Mouse (Mus musculus) midbrain, embryonic 14.5 days (tissue): Measurements from ENCODE around the gene Fryl. TPM values are rescaled to one million over a fixed set of nuclear protein-coding genes. Genes with fewer than 3 reads are reported as not detected.

ENCODE experiments used
- ATAC-seq: fragments of 200-750 bp; cut with Nextera tagmentation; 2 replicates; pipeline ENCODE4 v1.8.0; 2017; ENCODE audit warnings: moderate number of reproducible peaks, moderate library complexity; ENCODE audit not compliant: low FRiP score, low TSS enrichment
- DNase-seq: peaks from one replicate; pipeline ENCODE4 v3.0.0-alpha.2; 2015
- H3K27ac ChIP-seq: fragments of 300-500 bp; sonication (generic); replicated peaks from 2 replicates; pipeline ENCODE4 v1.5.1; 2014; ENCODE audit warnings: mild to moderate bottlenecking, low read depth, low read length, moderate library complexity
- H3K27me3 ChIP-seq: fragments of 300-500 bp; sonication (generic); 2 replicates; pipeline ENCODE4 v1.6.1; 2014; ENCODE audit warnings: low read length, control low read depth, mixed read lengths; ENCODE audit not compliant: control insufficient read depth, insufficient read depth
- H3K36me3 ChIP-seq: fragments of 300-500 bp; sonication (generic); 2 replicates; pipeline ENCODE4 v1.6.1; 2014; ENCODE audit warnings: low read length, control low read depth; ENCODE audit not compliant: control insufficient read depth, insufficient read depth
- H3K4me1 ChIP-seq: fragments of 300-500 bp; sonication (generic); 2 replicates; pipeline ENCODE4 v1.6.1; 2014; ENCODE audit warnings: mild to moderate bottlenecking, antibody characterized with exemption, low read length, control low read depth; ENCODE audit not compliant: control insufficient read depth, insufficient read depth
- H3K4me2 ChIP-seq: fragments of 300-500 bp; sonication (generic); 2 replicates; pipeline ENCODE4 v1.6.1; 2014; ENCODE audit warnings: mild to moderate bottlenecking, low read length, moderate library complexity
- H3K4me3 ChIP-seq: fragments of 300-500 bp; sonication (generic); replicated peaks from 2 replicates; pipeline ENCODE4 v1.5.1; 2014; ENCODE audit warnings: low read depth, low read length
- H3K9ac ChIP-seq: fragments of 300-500 bp; sonication (generic); replicated peaks from 2 replicates; pipeline ENCODE4 v1.6.1; 2014; ENCODE audit warnings: mild to moderate bottlenecking, low read length, moderate library complexity
- H3K9me3 ChIP-seq: fragments of 300-500 bp; sonication (generic); 2 replicates; pipeline ENCODE4 v1.6.1; 2016; ENCODE audit warnings: low read length, control low read depth, mixed read lengths; ENCODE audit not compliant: control insufficient read depth
- whole genome bisulfite sequencing: fragments of 180-500 bp; shearing (Covaris S2); extraction: QIAGEN DNeasy Blood & Tissue Kit; methylation state at CpG from one replicate; pipeline ENCODE4 v1.1.7; 2014; 5-methylcytosine and 5-hydroxymethylcytosine counted together
- polyA plus RNA-seq: library from polyadenylated mRNA; unstranded; fragments of >200 nt; fragmentation: Nextera tagmentation; extraction: Ambion mirVana; gene quantifications from 2 replicates; pipeline ENCODE4 v1.2.1, GENCODE M21; 2014

Fryl gene
- polyA plus RNA-seq, 1 experiment from 2014 or later, result 48.5 TPM

DNA sequence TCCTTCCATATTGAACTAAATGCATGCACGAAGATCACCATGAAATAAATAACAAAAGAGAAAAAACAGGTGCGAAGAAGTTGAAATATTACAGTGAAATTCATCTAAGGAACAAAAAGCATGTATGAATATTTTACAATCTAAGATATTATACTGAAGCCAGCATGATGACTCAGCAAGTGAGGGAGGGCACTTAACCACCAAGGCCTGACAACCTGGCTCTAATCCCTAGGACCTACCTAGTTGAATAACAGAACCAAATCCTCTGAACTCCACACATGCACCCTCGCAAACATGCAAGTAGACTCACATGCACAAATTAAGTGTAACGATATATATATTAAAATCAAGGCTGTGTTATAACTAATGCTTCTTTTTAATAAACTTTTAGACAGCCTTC, 7.1 kb downstream of the Fryl start:
- WGBS, result 96% methylated on average over 4 of the region's 4 CpGs
- Histone ChIP-seq H3K4me3 (no peak overlapping the region), H3K9ac (no peak overlapping the region), H3K27me3 (no peaks in the 10 kb centered on the region), H3K4me2 (no peak overlapping the region), H3K9me3 (no peaks in the 10 kb centered on the region), H3K27ac (no peak overlapping the region), H3K4me1 (peaks cover 12% of the 10 kb centered on the region), H3K36me3 (no peaks in the 10 kb centered on the region)
- no peak for ATAC-seq
- no peak for DNase-seq

DNA sequence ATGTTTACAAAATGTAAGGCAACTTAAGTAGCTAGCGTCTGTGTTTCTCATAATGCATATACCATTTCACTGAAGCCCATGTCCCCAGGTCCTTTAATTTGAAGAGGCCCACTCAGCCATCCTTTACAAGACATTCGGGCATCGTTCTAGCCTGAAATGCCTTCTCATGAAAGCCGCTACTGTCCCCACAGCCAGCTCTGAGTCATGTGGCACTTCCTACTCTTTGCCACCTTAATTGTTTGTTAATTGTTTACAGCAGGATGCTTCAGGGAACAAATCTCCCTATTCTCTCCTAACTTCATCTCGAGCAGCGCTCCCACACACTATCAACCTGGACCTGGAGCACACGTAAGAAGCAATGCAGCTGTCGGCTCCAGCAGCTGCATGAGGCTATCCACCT, 8.2 kb downstream of the Fryl start:
- no peaks in the 10 kb centered on the region for H3K27me3 ChIP-seq
- DNase-seq (no peak), ATAC-seq (no peak)
- 87% methylated on average over 8 of the region's 8 CpGs for WGBS
- no peak overlapping the region for H3K9ac ChIP-seq
- no peak overlapping the region for H3K4me3 ChIP-seq
- peaks cover 2% of the 10 kb centered on the region; the same call in 1 of the 2 replicates for H3K4me1 ChIP-seq
- no peak overlapping the region for H3K4me2 ChIP-seq
- no peaks in the 10 kb centered on the region for H3K9me3 ChIP-seq
- no peaks in the 10 kb centered on the region for H3K36me3 ChIP-seq
- H3K27ac ChIP-seq, result no peak overlapping the region

DNA sequence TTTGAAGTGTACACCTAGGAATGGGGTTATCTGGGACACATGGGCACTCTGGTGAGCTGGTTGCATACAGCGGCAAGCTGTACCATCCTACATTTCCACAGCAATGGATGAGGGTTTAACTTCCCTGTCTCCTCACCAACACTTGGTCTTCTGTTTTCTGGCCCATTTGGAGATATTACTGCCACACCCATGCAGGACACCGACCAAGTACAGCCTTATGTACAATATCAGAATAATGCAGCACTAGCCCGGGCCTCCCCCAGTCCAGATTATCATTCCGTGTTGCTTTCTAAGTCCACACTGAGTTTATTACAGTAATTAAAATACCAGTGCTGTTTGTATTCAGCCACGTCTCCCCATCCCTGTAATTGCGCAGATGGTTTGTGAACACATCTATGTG, 10.0 kb downstream of the Fryl start:
- Histone ChIP-seq H3K27ac (no peak overlapping the region), H3K36me3 (no peaks in the 10 kb centered on the region), H3K4me2 (no peak overlapping the region), H3K9me3 (no peaks in the 10 kb centered on the region), H3K4me1 (no peaks in the 10 kb centered on the region), H3K27me3 (no peaks in the 10 kb centered on the region), H3K4me3 (no peak overlapping the region), H3K9ac (no peak overlapping the region)
- ATAC-seq (no peak), DNase-seq (no peak)
- WGBS, result 94% methylated on average over 6 of the region's 6 CpGs

DNA sequence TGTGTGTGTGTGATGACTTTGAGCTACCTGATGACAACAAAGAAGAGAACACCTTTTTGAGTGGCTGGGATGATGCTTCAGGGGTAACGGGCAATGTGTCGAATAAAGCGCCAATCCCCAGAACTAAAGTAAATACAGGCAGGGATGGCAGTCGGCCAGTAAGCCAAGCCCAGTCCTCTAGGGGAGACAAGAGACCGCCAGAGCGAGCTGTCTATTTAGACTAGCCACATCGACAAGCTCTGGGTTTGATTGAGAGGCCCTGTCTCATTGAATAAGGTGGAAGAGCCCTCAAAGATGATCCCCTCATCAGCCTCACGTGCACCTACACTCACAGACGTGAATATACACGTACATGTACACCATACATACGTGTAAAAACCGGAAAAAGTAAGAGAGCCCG, 12.0 kb downstream of the Fryl start:
- Histone ChIP-seq H3K9me3 (no peaks in the 10 kb centered on the region), H3K27me3 (no peaks in the 10 kb centered on the region), H3K27ac (no peak overlapping the region; the same call in 1 of the 2 replicates), H3K9ac (no peak overlapping the region), H3K36me3 (no peaks in the 10 kb centered on the region), H3K4me3 (no peak overlapping the region), H3K4me1 (0 out of 2 replicates have a peak, but pooled peaks cover 2% of the 10 kb centered on the region), H3K4me2 (no peak overlapping the region)
- ATAC-seq (peak; percentile 17; the same call in 1 of the 2 replicates), DNase-seq (peak; percentile 82)
- 64% methylated on average over 13 of the region's 13 CpGs for WGBS

DNA sequence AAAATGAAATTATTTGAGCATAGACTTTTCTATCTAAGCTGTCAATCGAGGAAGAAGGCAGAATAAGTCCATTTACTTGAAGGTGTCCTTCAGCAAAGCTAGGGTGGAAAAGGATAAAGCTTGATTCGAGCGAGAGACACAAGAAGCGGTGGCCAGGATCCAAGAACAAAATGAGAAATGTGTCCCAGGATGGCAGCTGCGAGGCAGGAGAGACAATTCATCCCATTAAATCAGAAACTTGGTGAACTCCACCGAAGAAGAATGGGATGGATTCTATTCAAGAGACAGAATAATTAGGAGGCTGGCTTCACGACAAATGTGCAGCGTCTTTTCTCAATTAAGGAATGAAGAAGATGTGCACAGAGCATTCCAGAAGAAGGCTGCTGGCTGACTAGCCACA, 14.5 kb downstream of the Fryl start:
- H3K4me3 ChIP-seq, result no peak overlapping the region
- no peaks in the 10 kb centered on the region for H3K36me3 ChIP-seq
- H3K4me1 ChIP-seq, result peaks cover 5% of the 10 kb centered on the region; the same call in 1 of the 2 replicates
- WGBS, result 60% methylated on average over 8 of the region's 8 CpGs
- no peak overlapping the region for H3K4me2 ChIP-seq
- no peaks in the 10 kb centered on the region for H3K9me3 ChIP-seq
- H3K27ac ChIP-seq, result no peak overlapping the region
- DNase-seq (peak; percentile 18), ATAC-seq (no peak)
- H3K9ac ChIP-seq, result no peak overlapping the region
- no peaks in the 10 kb centered on the region for H3K27me3 ChIP-seq

DNA sequence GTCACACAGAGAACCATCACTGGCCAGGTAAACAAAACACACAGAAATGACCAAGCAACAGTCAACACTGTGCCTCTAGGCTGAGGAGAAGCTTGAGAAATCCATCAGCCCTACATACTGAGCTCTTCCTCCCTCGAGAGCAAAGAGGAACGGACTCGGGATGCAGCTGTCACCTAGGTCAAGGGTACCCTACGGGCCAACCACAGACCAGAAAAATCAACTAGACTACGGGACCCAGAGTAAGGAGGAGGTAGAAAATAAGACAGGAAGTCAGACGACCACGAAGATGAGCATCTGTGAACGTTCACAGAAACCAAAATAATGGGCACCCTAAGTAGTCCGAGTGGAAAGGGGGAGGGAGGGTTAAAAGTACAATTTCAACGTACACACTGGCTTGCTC, 15.1 kb downstream of the Fryl start:
- no peak overlapping the region for H3K9ac ChIP-seq
- no peak overlapping the region for H3K4me2 ChIP-seq
- ATAC-seq (no peak), DNase-seq (no peak)
- H3K27me3 ChIP-seq, result no peaks in the 10 kb centered on the region
- 89% methylated on average over 10 of the region's 10 CpGs for WGBS
- no peak overlapping the region for H3K27ac ChIP-seq
- H3K4me3 ChIP-seq, result no peak overlapping the region
- H3K36me3 ChIP-seq, result no peaks in the 10 kb centered on the region
- H3K9me3 ChIP-seq, result no peaks in the 10 kb centered on the region
- peaks cover 9% of the 10 kb centered on the region; the same call in 1 of the 2 replicates for H3K4me1 ChIP-seq

DNA sequence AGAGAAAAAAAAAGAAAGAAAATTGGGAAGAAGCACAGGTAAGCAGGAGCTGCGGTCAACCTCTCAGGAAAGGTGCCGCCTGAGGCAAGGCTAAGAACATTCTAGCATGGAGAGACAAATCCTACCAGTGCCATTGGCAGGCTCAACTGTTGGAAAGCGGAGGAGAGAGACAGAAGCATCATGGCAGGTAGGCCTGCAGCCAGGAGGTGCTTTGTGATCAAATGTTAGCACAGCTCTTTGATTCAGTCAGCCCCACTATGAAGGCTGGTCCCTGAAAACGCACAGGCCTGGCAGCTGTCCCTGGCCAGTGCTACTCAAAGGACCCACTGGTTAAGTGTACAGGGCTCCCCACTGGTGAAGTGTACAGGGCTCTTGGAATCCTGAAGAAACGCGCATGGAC, 16.0 kb downstream of the Fryl start:
- Histone ChIP-seq H3K9me3 (no peaks in the 10 kb centered on the region), H3K4me1 (peaks cover 9% of the 10 kb centered on the region; the same call in 1 of the 2 replicates), H3K9ac (no peak overlapping the region), H3K36me3 (no peaks in the 10 kb centered on the region), H3K27ac (no peak overlapping the region), H3K4me2 (no peak overlapping the region), H3K4me3 (no peak overlapping the region), H3K27me3 (no peaks in the 10 kb centered on the region)
- ATAC-seq (no peak), DNase-seq (no peak)
- 89% methylated on average over 6 of the region's 6 CpGs for WGBS

- Histone ChIP-seq H3K4me2 (no peak overlapping the region), H3K36me3 (no peaks in the 10 kb centered on the region), H3K9me3 (no peaks in the 10 kb centered on the region), H3K27me3 (no peaks in the 10 kb centered on the region), H3K27ac (no peak overlapping the region), H3K4me3 (no peak overlapping the region), H3K4me1 (peaks cover 14% of the 10 kb centered on the region), H3K9ac (no peak overlapping the region)
- ATAC-seq (no peak), DNase-seq (no peak)
- WGBS, result 7% methylated on average over 6 of the region's 6 CpGs
These were observed 19.5 kb downstream of the Fryl start for GRCm38 (mm10) chr5:73236894-73237334.

GRCm38 (mm10) chr5:73235201-73235600, 21.2 kb downstream of the Fryl start:
- no peak overlapping the region for H3K4me2 ChIP-seq
- H3K36me3 ChIP-seq, result no peaks in the 10 kb centered on the region
- H3K4me3 ChIP-seq, result no peak overlapping the region
- H3K27ac ChIP-seq, result no peak overlapping the region
- WGBS, result 90% methylated on average over 5 of the region's 5 CpGs
- peaks cover 13% of the 10 kb centered on the region for H3K4me1 ChIP-seq
- ATAC-seq (no peak), DNase-seq (no peak)
- no peaks in the 10 kb centered on the region for H3K9me3 ChIP-seq
- no peaks in the 10 kb centered on the region for H3K27me3 ChIP-seq
- H3K9ac ChIP-seq, result no peak overlapping the region
